Mouse (Mus musculus): ENCODE measurements around the gene Igfbp2. TPM values are rescaled to one million over a fixed set of nuclear protein-coding genes. Genes with fewer than 3 reads are reported as not detected.

Igfbp2 gene
- polyA plus RNA-seq, 1 experiment, result 222 TPM

DNA sequence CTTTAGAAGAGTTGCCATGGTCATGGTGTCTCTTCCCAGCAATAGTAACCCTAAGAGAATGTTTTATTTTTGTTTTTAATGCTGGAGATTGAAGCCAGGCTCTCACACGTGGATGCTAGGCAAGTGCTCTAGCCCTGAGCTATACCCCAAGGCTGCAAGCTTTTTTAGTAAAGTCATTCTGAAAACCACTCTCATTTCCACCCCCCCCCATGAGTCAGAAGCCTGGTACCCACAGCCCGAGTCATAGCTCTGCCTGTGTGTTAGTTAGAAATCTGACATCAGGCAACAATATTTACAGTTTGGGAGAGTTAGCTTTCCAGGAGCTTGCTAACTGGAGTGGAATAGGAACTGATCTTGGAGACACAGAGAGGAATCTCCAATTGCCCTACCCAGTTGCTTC is 25.9 kb upstream of the Igfbp2 start:
- H3K79me3 ChIP-seq (ENCODE audit: low read depth), result no peaks in the 10 kb centered on the region
- H3K27me3 ChIP-seq (ENCODE audit: control insufficient read depth, insufficient read depth, insufficient read length), result no peaks in the 10 kb centered on the region
- TF ChIP-seq USF1 (IDR thresholded peaks at IDR 0.05; ENCODE audit: low read depth) (no peak), FOSL1 (IDR thresholded peaks at IDR 0.05; ENCODE audit: insufficient read depth, low read length, poor library complexity, severe bottlenecking) (no peak), MAX (IDR thresholded peaks at IDR 0.05) (no peak)
- no peaks in the 10 kb centered on the region for H3K36me3 ChIP-seq (ENCODE audit: control insufficient read depth, insufficient read depth)
- no peak overlapping the region for H3K4me3 ChIP-seq (ENCODE audit: insufficient read depth, poor library complexity, severe bottlenecking)
- no peak overlapping the region for H3ac ChIP-seq (ENCODE audit: control insufficient read depth, insufficient read length, low read depth)
- no peaks in the 10 kb centered on the region for H3K79me2 ChIP-seq (ENCODE audit: control insufficient read depth, insufficient read depth)

DNA sequence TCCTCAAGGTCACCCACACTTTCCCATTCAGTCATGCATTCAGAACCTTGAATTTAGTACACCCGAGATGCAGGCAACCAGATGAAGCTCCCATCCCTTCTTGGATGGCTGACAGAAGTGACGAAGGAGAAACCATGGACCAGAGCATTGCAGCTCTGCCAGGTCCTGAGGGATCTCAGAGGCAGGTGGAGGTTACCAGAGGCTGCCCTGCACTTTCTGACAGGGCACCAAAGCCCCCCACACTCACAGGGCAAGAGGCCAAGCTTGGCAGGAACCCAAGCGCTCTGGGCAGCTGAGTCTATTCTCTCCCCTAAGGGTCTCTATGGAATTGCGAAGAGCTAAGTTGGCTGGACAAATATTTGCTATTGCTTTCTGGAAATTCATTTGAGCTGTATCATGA is 20.3 kb upstream of the Igfbp2 start:
- H3K4me3 ChIP-seq (ENCODE audit: insufficient read depth, poor library complexity, severe bottlenecking), result no peak overlapping the region
- no peaks in the 10 kb centered on the region for H3K36me3 ChIP-seq (ENCODE audit: control insufficient read depth, insufficient read depth)

GRCm38 (mm10) chr1:72805037-72805436 is 19.3 kb upstream of the Igfbp2 start:
- Histone ChIP-seq H3K27me3 (ENCODE audit: control insufficient read depth, insufficient read depth, insufficient read length) (no peaks in the 10 kb centered on the region), H3K79me2 (ENCODE audit: control insufficient read depth, insufficient read depth) (no peaks in the 10 kb centered on the region), H3K4me3 (ENCODE audit: insufficient read depth, poor library complexity, severe bottlenecking) (no peak overlapping the region), H3K79me3 (ENCODE audit: low read depth) (no peaks in the 10 kb centered on the region), H3ac (ENCODE audit: control insufficient read depth, insufficient read length, low read depth) (no peak overlapping the region), H3K36me3 (ENCODE audit: control insufficient read depth, insufficient read depth) (no peaks in the 10 kb centered on the region)
- TF ChIP-seq USF1 (IDR thresholded peaks at IDR 0.05; ENCODE audit: low read depth) (no peak), MYOG (IDR thresholded peaks at IDR 0.05; ENCODE audit: control insufficient read depth, extremely low read depth, insufficient read length) (no peak), CEBPB (IDR thresholded peaks at IDR 0.05; ENCODE audit: low read depth) (no peak), MYOD1 (IDR thresholded peaks at IDR 0.05; ENCODE audit: control insufficient read depth, insufficient read length, low read depth) (no peak), MAX (IDR thresholded peaks at IDR 0.05) (no peak), CTCF (IDR thresholded peaks at IDR 0.05; ENCODE audit: control insufficient read depth, insufficient read depth, insufficient read length) (no peak), FOSL1 (IDR thresholded peaks at IDR 0.05; ENCODE audit: insufficient read depth, low read length, poor library complexity, severe bottlenecking) (no peak)

More for the DNA sequence above, 20.3 kb upstream of the Igfbp2 start:
- Histone ChIP-seq H3K79me3 (ENCODE audit: low read depth) (no peaks in the 10 kb centered on the region), H3K79me2 (ENCODE audit: control insufficient read depth, insufficient read depth) (no peaks in the 10 kb centered on the region), H3K27me3 (ENCODE audit: control insufficient read depth, insufficient read depth, insufficient read length) (no peaks in the 10 kb centered on the region), H3ac (ENCODE audit: control insufficient read depth, insufficient read length, low read depth) (no peak overlapping the region)
- TF ChIP-seq CTCF (IDR thresholded peaks at IDR 0.05; ENCODE audit: control insufficient read depth, insufficient read depth, insufficient read length) (no peak), MYOG (IDR thresholded peaks at IDR 0.05; ENCODE audit: control insufficient read depth, extremely low read depth, insufficient read length) (no peak), MAX (IDR thresholded peaks at IDR 0.05) (no peak), MYOD1 (IDR thresholded peaks at IDR 0.05; ENCODE audit: control insufficient read depth, insufficient read length, low read depth) (no peak), CEBPB (IDR thresholded peaks at IDR 0.05; ENCODE audit: low read depth) (no peak), USF1 (IDR thresholded peaks at IDR 0.05; ENCODE audit: low read depth) (no peak), FOSL1 (IDR thresholded peaks at IDR 0.05; ENCODE audit: insufficient read depth, low read length, poor library complexity, severe bottlenecking) (no peak)

GRCm38 (mm10) chr1:72805476-72806043 is 18.7 kb upstream of the Igfbp2 start:
- Histone ChIP-seq H3K4me3 (ENCODE audit: insufficient read depth, poor library complexity, severe bottlenecking) (no peak overlapping the region), H3K36me3 (ENCODE audit: control insufficient read depth, insufficient read depth) (no peaks in the 10 kb centered on the region), H3K79me3 (ENCODE audit: low read depth) (no peaks in the 10 kb centered on the region), H3K27me3 (ENCODE audit: control insufficient read depth, insufficient read depth, insufficient read length) (no peaks in the 10 kb centered on the region), H3K79me2 (ENCODE audit: control insufficient read depth, insufficient read depth) (no peaks in the 10 kb centered on the region), H3ac (ENCODE audit: control insufficient read depth, insufficient read length, low read depth) (no peak overlapping the region)
- TF ChIP-seq FOSL1 (IDR thresholded peaks at IDR 0.05; ENCODE audit: insufficient read depth, low read length, poor library complexity, severe bottlenecking) (no peak), USF1 (IDR thresholded peaks at IDR 0.05; ENCODE audit: low read depth) (no peak), MYOD1 (IDR thresholded peaks at IDR 0.05; ENCODE audit: control insufficient read depth, insufficient read length, low read depth) (no peak), CEBPB (IDR thresholded peaks at IDR 0.05; ENCODE audit: low read depth) (no peak), MAX (IDR thresholded peaks at IDR 0.05) (no peak)

GRCm38 (mm10) chr1:72806044-72806584 is 18.2 kb upstream of the Igfbp2 start:
- H3K4me3 ChIP-seq (ENCODE audit: insufficient read depth, poor library complexity, severe bottlenecking), result no peak overlapping the region
- no peak for TF ChIP-seq CTCF (IDR thresholded peaks at IDR 0.05; ENCODE audit: control insufficient read depth, insufficient read depth, insufficient read length)
- H3K79me2 ChIP-seq (ENCODE audit: control insufficient read depth, insufficient read depth), result no peaks in the 10 kb centered on the region
- H3ac ChIP-seq (ENCODE audit: control insufficient read depth, insufficient read length, low read depth), result no peak overlapping the region
- H3K79me3 ChIP-seq (ENCODE audit: low read depth), result no peaks in the 10 kb centered on the region
- no peaks in the 10 kb centered on the region for H3K36me3 ChIP-seq (ENCODE audit: control insufficient read depth, insufficient read depth)
- no peaks in the 10 kb centered on the region for H3K27me3 ChIP-seq (ENCODE audit: control insufficient read depth, insufficient read depth, insufficient read length)

- Histone ChIP-seq H3ac (ENCODE audit: control insufficient read depth, insufficient read length, low read depth) (no peak overlapping the region), H3K79me3 (ENCODE audit: low read depth) (no peaks in the 10 kb centered on the region), H3K4me3 (ENCODE audit: insufficient read depth, poor library complexity, severe bottlenecking) (no peak overlapping the region), H3K27me3 (ENCODE audit: control insufficient read depth, insufficient read depth, insufficient read length) (no peaks in the 10 kb centered on the region), H3K36me3 (ENCODE audit: control insufficient read depth, insufficient read depth) (no peaks in the 10 kb centered on the region), H3K79me2 (ENCODE audit: control insufficient read depth, insufficient read depth) (no peaks in the 10 kb centered on the region)
- TF ChIP-seq MAX (IDR thresholded peaks at IDR 0.05) (no peak), MYOD1 (IDR thresholded peaks at IDR 0.05; ENCODE audit: control insufficient read depth, insufficient read length, low read depth) (no peak), CEBPB (IDR thresholded peaks at IDR 0.05; ENCODE audit: low read depth) (no peak), USF1 (IDR thresholded peaks at IDR 0.05; ENCODE audit: low read depth) (no peak)
Observed at GRCm38 (mm10) chr1:72809304-72809703, 15.0 kb upstream of the Igfbp2 start.

Measured in C2C12 (cell line).